Mouse (Mus musculus) E14TG2a.4 (cell line): ENCODE data around the gene Trim2.

Experiments
- CTCF ChIP-seq: conservative IDR thresholded peaks from 2 replicates; pipeline ENCODE4 v1.5.1; 2014; ENCODE audit warnings: low read length
- NANOG ChIP-seq: IDR thresholded peaks from 2 replicates; pipeline ENCODE4 v1.6.1; 2014; ENCODE audit warnings: borderline replicate concordance, low read length, mixed read lengths

DNA sequence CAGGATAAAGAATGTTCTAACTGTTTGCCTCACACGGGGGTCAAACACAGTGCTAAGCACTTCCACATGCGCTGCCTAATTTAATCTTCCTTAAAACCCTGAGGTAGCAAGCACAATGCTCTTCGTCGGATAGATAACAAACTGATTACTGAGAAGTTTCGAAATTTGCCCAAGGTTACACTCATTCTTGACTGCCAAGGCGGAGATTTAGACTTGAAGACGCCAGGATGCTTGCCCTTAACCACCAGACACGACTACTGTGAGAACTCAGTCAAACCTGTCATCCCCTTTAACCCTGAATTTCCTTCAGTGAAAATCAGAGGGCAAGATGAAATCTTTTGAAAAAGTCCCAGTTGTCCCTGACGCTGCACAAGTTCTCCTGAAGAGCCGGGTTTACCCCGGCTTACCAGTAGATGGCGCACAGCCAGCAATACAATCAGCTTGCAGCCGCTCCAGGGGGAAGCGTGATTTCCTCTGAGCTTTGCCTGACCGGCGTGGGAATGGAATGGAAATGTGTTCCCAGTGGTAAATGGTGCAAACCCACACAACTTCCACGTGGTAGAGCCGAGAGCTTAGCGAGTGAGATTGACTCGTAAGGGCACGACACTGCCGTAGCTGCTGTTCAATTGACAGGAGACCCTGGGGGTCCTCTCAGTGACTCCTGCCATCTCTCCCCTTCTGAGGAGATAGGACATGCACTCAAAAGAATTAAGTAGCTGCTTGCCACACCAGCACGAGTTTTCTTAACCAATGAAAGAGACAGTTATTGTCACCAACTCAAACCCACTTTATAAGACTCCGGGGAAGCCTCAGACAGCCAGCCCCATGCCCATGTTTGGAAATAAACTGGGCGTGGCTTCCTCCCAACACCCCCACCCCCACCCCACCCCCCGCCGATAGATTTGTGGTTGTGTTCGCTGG lies 38.3 kb upstream of the Trim2 start:
- TF ChIP-seq CTCF: peak; percentile 96
- no peak for TF ChIP-seq NANOG
